Mouse (Mus musculus) brown adipose tissue, adult 24 weeks (tissue): Measurements from ENCODE around the gene Tmem37. TPM values are rescaled to one million over a fixed set of nuclear protein-coding genes. Genes with fewer than 3 reads are reported as not detected.
"Not testable (repeated sequence)": the region's sequence is repeated elsewhere in the genome, so short reads cannot be mapped to it uniquely, and the experiment has no call there.

ENCODE experiments used
- H3K27ac ChIP-seq: fragments of 200-500 bp; replicated peaks from 2 replicates; pipeline ENCODE4 v1.5.1; 2012; ENCODE audit warnings: low read depth, mild to moderate bottlenecking, low read length
- H3K4me1 ChIP-seq: fragments of 200-500 bp; 2 replicates; pipeline ENCODE4 v1.6.1; 2012; ENCODE audit warnings: low read length, mixed read lengths; ENCODE audit not compliant: control insufficient read depth, insufficient read depth, insufficient read length
- H3K4me3 ChIP-seq: fragments of 200-500 bp; 2 replicates; pipeline ENCODE4 v1.5.1; 2012; ENCODE audit warnings: low read depth, mild to moderate bottlenecking, low read length, moderate library complexity; ENCODE audit not compliant: insufficient read depth
- polyA plus RNA-seq: library from polyadenylated mRNA; stranded (reverse); fragments of >200 nt; gene quantifications from 2 replicates; pipeline ENCODE4 v1.2.4, GENCODE M21; 2012; ENCODE audit not compliant: missing spikeins, insufficient read depth, insufficient read length

Tmem37 gene
- polyA plus RNA-seq, 1 experiment, result 66.7 TPM

DNA sequence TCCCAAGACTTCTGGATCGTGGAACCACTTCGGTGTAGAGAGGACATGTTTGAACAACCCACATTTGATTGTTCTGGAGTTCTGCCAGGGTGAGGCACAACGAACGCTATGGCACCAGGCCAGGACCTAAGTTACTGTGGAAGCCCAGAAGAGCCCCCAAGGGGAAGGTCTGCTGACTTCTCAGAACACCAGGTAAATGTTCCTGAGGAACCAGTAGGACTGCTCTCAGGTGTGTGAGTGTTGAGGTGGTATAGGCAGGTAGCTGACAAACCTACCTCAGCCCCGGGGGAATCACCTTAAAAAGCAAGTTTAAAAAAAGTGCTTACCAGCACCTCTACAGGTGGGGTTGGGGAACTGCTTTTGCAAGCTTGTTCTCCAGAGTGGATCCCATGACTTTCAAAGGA is 31.7 kb upstream of the Tmem37 start:
- no peak overlapping the region for H3K4me3 ChIP-seq
- H3K4me1 ChIP-seq, result 0 out of 2 replicates have a peak, but pooled peaks cover 3% of the 10 kb centered on the region
- H3K27ac ChIP-seq, result no peak overlapping the region

DNA sequence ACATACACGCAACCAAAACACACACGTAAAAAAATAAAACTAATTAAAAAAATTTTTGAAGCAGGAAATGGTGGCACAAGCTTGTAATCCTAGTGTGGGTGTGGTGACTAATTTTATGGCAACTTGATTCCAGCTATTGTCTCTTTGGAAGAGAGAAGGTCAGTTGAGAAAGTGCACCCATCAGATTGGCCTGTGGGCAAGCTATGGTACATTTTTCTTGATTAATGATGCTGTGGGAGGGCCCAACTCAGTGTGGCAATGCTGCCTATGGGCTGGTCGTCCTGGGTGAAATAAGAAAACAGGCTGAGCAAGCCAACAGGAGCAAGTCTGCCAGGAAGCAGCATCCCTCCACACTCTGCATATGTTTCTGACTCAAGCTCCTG is 27.3 kb upstream of the Tmem37 start:
- Histone ChIP-seq H3K4me1 (peaks cover 6% of the 10 kb centered on the region), H3K4me3 (no peak overlapping the region), H3K27ac (peak overlapping the region; percentile 60; the same call in 1 of the 2 replicates)

GRCm38 (mm10) chr1:120100456-120101226 is 26.8 kb upstream of the Tmem37 start:
- peak overlapping the region; percentile 80 for H3K27ac ChIP-seq
- no peak overlapping the region for H3K4me3 ChIP-seq

DNA sequence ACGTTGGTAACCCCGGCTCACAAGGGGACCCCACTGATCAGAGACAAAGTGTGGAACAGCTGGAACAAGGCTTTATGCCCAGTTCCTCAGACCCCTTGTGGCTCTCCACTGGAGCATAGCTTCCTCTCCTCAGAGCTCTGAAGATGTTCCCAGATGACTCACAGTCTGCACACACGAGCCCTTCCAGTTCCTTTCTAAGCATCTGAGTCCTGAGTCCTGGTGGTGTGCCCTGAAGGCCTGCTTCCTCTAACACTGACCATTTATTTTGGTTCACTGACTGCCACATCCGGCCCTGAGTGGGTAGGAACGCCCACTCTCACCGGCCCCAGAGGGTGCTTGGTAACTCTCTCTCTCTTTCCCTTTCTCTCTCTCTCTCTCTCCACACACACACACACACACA is 25.6 kb upstream of the Tmem37 start:
- H3K4me1 ChIP-seq, result peaks cover 6% of the 10 kb centered on the region
- H3K27ac ChIP-seq, result peak overlapping the region; percentile 80
- no peak overlapping the region for H3K4me3 ChIP-seq

More at GRCm38 (mm10) chr1:120100456-120101226, 26.8 kb upstream of the Tmem37 start:
- H3K4me1 ChIP-seq, result peaks cover 6% of the 10 kb centered on the region

DNA sequence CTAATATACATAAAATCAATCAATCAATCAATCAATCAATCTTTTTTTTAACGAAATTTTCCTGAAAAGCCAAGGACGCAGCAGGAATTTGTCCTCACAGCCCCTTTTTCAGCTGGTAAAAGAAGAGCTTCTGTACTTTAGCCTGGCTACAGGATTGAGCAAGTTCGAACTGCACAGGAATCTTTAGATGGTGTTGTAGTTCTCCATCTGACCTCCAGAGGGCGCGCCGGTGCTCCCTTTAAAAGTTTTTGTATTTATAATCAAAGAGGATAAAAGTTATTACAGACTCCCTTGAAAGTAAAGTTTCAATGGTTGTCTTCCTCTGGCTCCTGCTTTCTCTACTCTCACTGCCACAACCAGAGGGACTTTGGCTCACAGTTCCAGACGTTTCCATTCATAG is 24.5 kb upstream of the Tmem37 start:
- no peak overlapping the region for H3K27ac ChIP-seq
- H3K4me3 ChIP-seq, result no peak overlapping the region
- peaks cover 6% of the 10 kb centered on the region for H3K4me1 ChIP-seq

DNA sequence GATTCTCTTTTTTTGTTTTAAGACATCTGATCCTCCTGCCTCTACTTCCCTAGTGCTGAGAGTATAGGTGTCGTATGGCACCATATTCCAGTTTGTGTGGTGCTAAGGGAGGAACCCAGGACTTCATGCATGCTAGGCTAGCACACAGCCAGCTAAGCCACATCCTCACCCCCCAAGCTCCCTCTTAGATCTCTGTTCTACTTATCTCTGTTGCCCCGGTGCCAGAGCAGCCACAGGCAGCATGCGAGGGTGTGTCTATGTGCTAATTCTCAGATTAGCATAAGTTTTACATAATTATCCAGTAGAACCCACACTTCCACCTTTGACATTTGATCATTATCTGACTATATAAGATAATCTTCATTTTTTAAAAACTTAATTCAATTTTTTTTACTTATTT is 21.0 kb upstream of the Tmem37 start:
- Histone ChIP-seq H3K4me3 (no peak overlapping the region), H3K4me1 (peaks cover 2% of the 10 kb centered on the region; the same call in 1 of the 2 replicates), H3K27ac (no peak overlapping the region)

DNA sequence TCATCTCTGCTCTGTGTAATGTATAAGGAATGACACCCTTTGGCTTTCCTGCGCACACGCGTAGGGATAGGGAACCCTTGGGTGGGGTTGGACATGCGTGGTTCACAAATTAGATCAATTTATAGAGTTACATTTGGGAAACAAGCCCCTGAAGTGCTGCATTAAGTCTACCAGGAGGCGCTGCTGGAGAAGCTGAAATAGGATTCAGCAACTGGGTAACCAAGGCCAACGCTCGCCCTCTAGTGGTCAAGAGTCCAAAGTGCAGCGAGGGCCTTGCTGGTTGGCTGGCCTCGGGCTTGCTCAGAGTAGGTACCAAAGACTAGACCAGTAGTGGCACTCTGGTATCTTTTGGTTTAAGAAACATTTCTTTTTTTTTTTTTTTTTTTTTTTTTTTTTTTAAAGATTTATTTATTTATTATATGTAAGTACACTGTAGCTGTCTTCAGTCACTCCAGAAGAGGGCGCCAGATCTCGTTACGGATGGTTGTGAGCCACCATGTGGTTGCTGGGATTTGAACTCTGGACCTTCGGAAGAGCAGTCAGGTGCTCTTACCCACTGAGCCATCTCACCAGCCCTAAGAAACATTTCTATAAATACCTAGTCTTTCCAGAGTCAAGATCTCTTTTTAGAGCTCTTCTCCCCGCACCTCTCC is 19.7 kb upstream of the Tmem37 start:
- not testable (repeated sequence) for H3K4me1 ChIP-seq, H3K4me3 ChIP-seq, H3K27ac ChIP-seq

GRCm38 (mm10) chr1:120090880-120091570 is 17.2 kb upstream of the Tmem37 start:
- no peak overlapping the region for H3K4me3 ChIP-seq
- H3K4me1 ChIP-seq, result no peaks in the 10 kb centered on the region
- H3K27ac ChIP-seq, result no peak overlapping the region

DNA sequence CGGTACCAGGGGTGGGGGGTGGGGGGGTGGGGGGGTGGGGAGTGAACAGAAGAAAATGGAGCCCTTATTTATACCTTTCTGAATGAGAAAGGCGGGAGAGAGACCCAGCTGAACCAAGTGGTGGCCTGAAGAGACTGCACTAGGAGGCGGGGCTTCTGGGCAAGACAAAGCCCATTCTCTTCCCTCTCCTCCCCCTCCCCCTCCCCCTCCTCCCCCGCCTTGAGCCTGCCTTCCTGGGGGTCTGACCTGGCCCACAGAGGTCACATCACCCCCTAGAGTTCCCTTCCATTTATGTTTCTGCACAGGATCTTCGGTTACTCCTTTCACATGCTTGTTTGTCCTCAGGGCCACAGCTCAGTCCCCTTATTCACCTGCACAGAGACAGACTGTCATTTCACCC is 15.3 kb upstream of the Tmem37 start:
- H3K27ac ChIP-seq, result no peak overlapping the region

GRCm38 (mm10) chr1:120086644-120087043 is 12.8 kb upstream of the Tmem37 start:
- Histone ChIP-seq H3K4me1 (no peaks in the 10 kb centered on the region; the same call in 1 of the 2 replicates), H3K4me3 (no peak overlapping the region), H3K27ac (no peak overlapping the region)

More for the DNA sequence above, 15.3 kb upstream of the Tmem37 start:
- H3K4me1 ChIP-seq, result no peaks in the 10 kb centered on the region
- H3K4me3 ChIP-seq, result no peak overlapping the region

DNA sequence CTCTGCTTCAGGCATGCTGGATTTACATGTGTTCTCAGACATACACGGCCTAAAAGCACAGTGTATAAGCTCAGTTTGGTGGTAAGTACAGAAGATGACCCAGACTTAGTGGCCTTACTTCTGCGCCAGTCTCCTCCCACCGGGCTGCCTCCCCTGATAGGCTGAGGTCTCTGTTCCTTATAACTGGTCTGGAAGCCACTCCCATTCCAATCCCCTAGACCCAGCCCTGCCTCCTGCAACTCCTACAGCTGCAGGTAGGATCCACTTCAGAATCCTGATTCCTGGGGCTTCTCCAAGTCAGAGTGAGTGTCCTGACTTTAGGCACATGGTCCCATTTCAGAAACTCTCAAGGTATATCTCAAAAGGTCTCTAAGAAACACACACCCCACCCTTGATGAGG is 11.8 kb upstream of the Tmem37 start:
- H3K4me3 ChIP-seq, result no peak overlapping the region
- H3K27ac ChIP-seq, result no peak overlapping the region
- H3K4me1 ChIP-seq, result no peaks in the 10 kb centered on the region; the same call in 1 of the 2 replicates

- H3K4me3 ChIP-seq, result no peak overlapping the region
- no peak overlapping the region for H3K27ac ChIP-seq
- no peaks in the 10 kb centered on the region; the same call in 1 of the 2 replicates for H3K4me1 ChIP-seq
These were observed 10.1 kb upstream of the Tmem37 start for GRCm38 (mm10) chr1:120083921-120084517.

- Histone ChIP-seq H3K4me3 (no peak overlapping the region), H3K27ac (no peak overlapping the region), H3K4me1 (no peaks in the 10 kb centered on the region; the same call in 1 of the 2 replicates)
These were observed 9.2 kb upstream of the Tmem37 start for GRCm38 (mm10) chr1:120082957-120083585.

GRCm38 (mm10) chr1:120080632-120081031 is 6.8 kb upstream of the Tmem37 start:
- Histone ChIP-seq H3K27ac (no peak overlapping the region), H3K4me1 (no peaks in the 10 kb centered on the region; the same call in 1 of the 2 replicates), H3K4me3 (no peak overlapping the region)
